In genomic region chr14:47648218-47648617, GRCm38 (mm10) we compare ENCODE assay signal across 8 mouse cellular contexts. TPM values are rescaled to one million over a fixed set of nuclear protein-coding genes. Genes with fewer than 3 reads are reported as not detected.
DNase-seq lines count a peak whose midpoint lies in the region; ATAC-seq lines count a peak whose summit lies in the region.

Gene Ktn1, plus strand, starts transcription at chr14:47648448.

- 37% methylated on average over 5 of the region's 5 CpGs for WGBS in forebrain, embryonic 12.5 days
- 64% methylated on average over 5 of the region's 5 CpGs for WGBS in liver, embryonic 11.5 days

- H3K4me3 ChIP-seq in forebrain, embryonic 12.5 days (replicated peaks) = peak within 1 kb of the TSS; percentile 80
- peak within 1 kb of the TSS; percentile 85 for H3K4me3 ChIP-seq in liver, embryonic 11.5 days (ENCODE audit: low read depth, low read length)

- H3K4me1 ChIP-seq in forebrain, embryonic 12.5 days = peaks cover 13% of the 10 kb centered on the region
- H3K4me1 ChIP-seq in liver, embryonic 11.5 days (replicated peaks; ENCODE audit: control insufficient read depth, insufficient read depth, low read length) = peaks cover 9% of the 10 kb centered on the region

- H3K27me3 ChIP-seq in forebrain, embryonic 12.5 days = peaks cover 4% of the 10 kb centered on the region; the same call in 1 of the 2 replicates
- no peaks in the 10 kb centered on the region for H3K27me3 ChIP-seq in liver, embryonic 11.5 days (replicated peaks; ENCODE audit: control insufficient read depth, insufficient read depth, low read length)
- no peaks in the 10 kb centered on the region for H3K27me3 ChIP-seq in splenic B cell, adult 2 months (ENCODE audit: control insufficient read depth, insufficient read depth, low read length, poor library complexity, severe bottlenecking)

- peak within 1 kb of the TSS; percentile 93 for H3K27ac ChIP-seq in forebrain, embryonic 12.5 days
- H3K27ac ChIP-seq in liver, embryonic 11.5 days (ENCODE audit: low read depth, low read length) = peak within 1 kb of the TSS; percentile 88

- peak within 1 kb of the TSS; percentile 71 for H3K4me2 ChIP-seq in forebrain, embryonic 12.5 days
- peak within 1 kb of the TSS; percentile 92 for H3K4me2 ChIP-seq in liver, embryonic 11.5 days

- H3K9ac ChIP-seq in forebrain, embryonic 12.5 days = peak within 1 kb of the TSS; percentile 89
- peak within 1 kb of the TSS; percentile 85 for H3K9ac ChIP-seq in liver, embryonic 11.5 days (ENCODE audit: low read depth, low read length)

- DNase-seq in layer of hippocampus, adult 8-10 months (ENCODE audit: low spot score in 2 of 2) = peak in 1 of 2 experiments; percentile 7
- no peak for DNase-seq in layer of hippocampus, adult 9-10 months (ENCODE audit: low spot score)
- DNase-seq in liver, embryonic 11.5 days (ENCODE audit: low spot score) = no peak
- peak; percentile 63 for DNase-seq in splenic B cell, adult 2 months (ENCODE audit: low read depth, low spot score)
- DNase-seq in yolk sac, embryonic 10.5 days (ENCODE audit: low spot score) = no peak

- no peaks in the 10 kb centered on the region for H3K9me3 ChIP-seq in forebrain, embryonic 12.5 days
- no peaks in the 10 kb centered on the region for H3K9me3 ChIP-seq in liver, embryonic 11.5 days (ENCODE audit: control insufficient read depth, low read length)

- ATAC-seq in activated CD4-positive, CD25-positive, alpha-beta regulatory T cell, adult 4 months = no peak
- no peak for ATAC-seq in forebrain, embryonic 12.5 days (ENCODE audit: low FRiP score)
- no peak for ATAC-seq in hematopoietic stem cell, adult 5-6 weeks (replicated peaks in 1 of 2; ENCODE audit: insufficient read depth in 1 of 2, low FRiP score in 2 of 2, low TSS enrichment in 1 of 2, low read depth in 1 of 2, poor library complexity in 2 of 2, severe bottlenecking in 2 of 2)
- ATAC-seq in liver, embryonic 11.5 days (replicated peaks; ENCODE audit: low FRiP score) = no peak

- H3K36me3 ChIP-seq in forebrain, embryonic 12.5 days (replicated peaks) = no peaks in the 10 kb centered on the region
- no peaks in the 10 kb centered on the region for H3K36me3 ChIP-seq in liver, embryonic 11.5 days (ENCODE audit: control insufficient read depth, insufficient read depth, low read length)
- no peaks in the 10 kb centered on the region for H3K36me3 ChIP-seq in splenic B cell, adult 2 months (ENCODE audit: control insufficient read depth, insufficient read depth, low read length, poor library complexity, severe bottlenecking)

RNA-seq across cellular contexts. Expression of gene Ktn1, which starts in this region (rescaled TPM):
- total RNA-seq in layer of hippocampus, adult 8-10 months (2022) = 10 to 100 TPM; 75.6 to 86.9 (median 83.7) TPM
- polyA plus RNA-seq in activated CD4-positive, CD25-positive, alpha-beta regulatory T cell, adult 4 months (2017; shearing (Covaris generic)) = 10 to 100 TPM; 51.3 to 63.1 TPM
- 93.3 and 102 TPM in 2 replicates for polyA plus RNA-seq in forebrain, embryonic 12.5 days (2016; fragmentation: Nextera tagmentation; extraction: Ambion mirVana)
- total RNA-seq in hematopoietic stem cell, adult 5-6 weeks (2017) = 104 and 115 TPM in 2 replicates
- polyA plus RNA-seq in liver, embryonic 11.5 days (2014; fragmentation: Nextera tagmentation; extraction: Ambion mirVana) = 43.3 and 45.0 TPM in 2 replicates
